Mouse (Mus musculus): ENCODE data around the gene Tas2r135. TPM values are rescaled to one million over a fixed set of nuclear protein-coding genes. Genes with fewer than 3 reads are reported as not detected.

Tas2r135 gene
- polyA plus RNA-seq (2015; fragmentation: Nextera tagmentation; extraction: Ambion mirVana): not detected in 2 replicates

- DNase-seq (ENCODE audit: low spot score): no peak
Measured at GRCm38 (mm10) chr6:42405134-42405533, at the start of gene Tas2r135. TSS of gene Tas2r135 (plus strand) at chr6:42405434.

- DNase-seq (ENCODE audit: low spot score): no peak
Measured at GRCm38 (mm10) chr6:42355794-42356600, 49.2 kb upstream of the Tas2r135 start.

- DNase-seq (ENCODE audit: low spot score): no peak
Measured at GRCm38 (mm10) chr6:42356913-42357312, 48.3 kb upstream of the Tas2r135 start.

GRCm38 (mm10) chr6:42357901-42358300 is 47.3 kb upstream of the Tas2r135 start:
- no peak for DNase-seq (ENCODE audit: low spot score)

- no peak for DNase-seq (ENCODE audit: low spot score)
Measured at GRCm38 (mm10) chr6:42358901-42359300, 46.3 kb upstream of the Tas2r135 start.

GRCm38 (mm10) chr6:42359364-42360147 is 45.7 kb upstream of the Tas2r135 start:
- no peak for DNase-seq (ENCODE audit: low spot score)

GRCm38 (mm10) chr6:42360231-42360840 is 44.9 kb upstream of the Tas2r135 start:
- DNase-seq (ENCODE audit: low spot score): no peak

GRCm38 (mm10) chr6:42361041-42361895 is 44.0 kb upstream of the Tas2r135 start:
- DNase-seq (ENCODE audit: low spot score): no peak

GRCm38 (mm10) chr6:42362074-42362473 is 43.2 kb upstream of the Tas2r135 start:
- no peak for DNase-seq (ENCODE audit: low spot score)

- DNase-seq (ENCODE audit: low spot score): no peak
Measured at GRCm38 (mm10) chr6:42362497-42362896, 42.7 kb upstream of the Tas2r135 start.

- no peak for DNase-seq (ENCODE audit: low spot score)
Measured at GRCm38 (mm10) chr6:42362974-42363373, 42.3 kb upstream of the Tas2r135 start.

- DNase-seq (ENCODE audit: low spot score): no peak
Measured at GRCm38 (mm10) chr6:42364066-42364465, 41.2 kb upstream of the Tas2r135 start.

- DNase-seq (ENCODE audit: low spot score): no peak
Measured at GRCm38 (mm10) chr6:42364607-42365006, 40.6 kb upstream of the Tas2r135 start.

- DNase-seq (ENCODE audit: low spot score): no peak
Measured at GRCm38 (mm10) chr6:42365215-42365614, 40.0 kb upstream of the Tas2r135 start.

- DNase-seq (ENCODE audit: low spot score): no peak
Measured at GRCm38 (mm10) chr6:42369870-42370269, 35.4 kb upstream of the Tas2r135 start.

- DNase-seq (ENCODE audit: low spot score): no peak
Measured at GRCm38 (mm10) chr6:42370630-42371363, 34.4 kb upstream of the Tas2r135 start.

- DNase-seq (ENCODE audit: low spot score): no peak
Measured at GRCm38 (mm10) chr6:42372001-42372400, 33.2 kb upstream of the Tas2r135 start.

- no peak for DNase-seq (ENCODE audit: low spot score)
Measured at GRCm38 (mm10) chr6:42372421-42372815, 32.8 kb upstream of the Tas2r135 start.

- DNase-seq (ENCODE audit: low spot score): peak; percentile 73
Measured at GRCm38 (mm10) chr6:42372816-42373547, 32.3 kb upstream of the Tas2r135 start, which contains the start of gene Epha1. TSS of gene Epha1 (minus strand) at chr6:42373268.
